Mouse (Mus musculus) olfactory bulb, adult 2 months (tissue): Measurements from ENCODE around the gene Ccdc42. TPM values are rescaled to one million over a fixed set of nuclear protein-coding genes. Genes with fewer than 3 reads are reported as not detected.

Experiments
- H3K27ac ChIP-seq: fragments of 200-500 bp; 2 replicates; pipeline ENCODE4 v1.5.1; 2012; ENCODE audit warnings: low read depth, low read length; ENCODE audit not compliant: insufficient read depth
- H3K4me1 ChIP-seq: fragments of 200-500 bp; 2 replicates; pipeline ENCODE4 v1.6.1; 2012; ENCODE audit warnings: low read length; ENCODE audit not compliant: control insufficient read depth, insufficient read depth
- H3K4me3 ChIP-seq: fragments of 200-500 bp; 2 replicates; pipeline ENCODE4 v1.5.1; 2012; ENCODE audit warnings: mild to moderate bottlenecking, low read depth, low read length, moderate library complexity; ENCODE audit not compliant: insufficient read depth
- CTCF ChIP-seq: fragments of 200-500 bp; IDR thresholded peaks from 2 replicates; pipeline ENCODE4 v1.5.1; 2012; ENCODE audit warnings: low read depth, mild to moderate bottlenecking, low read length, moderate library complexity; ENCODE audit not compliant: insufficient read depth
- POLR2A ChIP-seq: fragments of 200-500 bp; IDR thresholded peaks from 2 replicates; pipeline ENCODE4 v1.6.1; 2012; ENCODE audit warnings: mild to moderate bottlenecking, low read depth, low read length, moderate library complexity; ENCODE audit not compliant: insufficient read depth
- WGBS: fragments of 180-500 bp; shearing (Covaris S2); methylation state at CpG from one replicate; pipeline ENCODE4 v1.1.7; 2018; 5-methylcytosine and 5-hydroxymethylcytosine counted together
- polyA plus RNA-seq: library from polyadenylated mRNA; stranded (reverse); fragments of >200 nt; gene quantifications from 2 replicates; pipeline ENCODE4 v1.2.4, GENCODE M21; 2012; ENCODE audit warnings: low replicate concordance; ENCODE audit not compliant: missing spikeins, insufficient read depth, insufficient read length

Ccdc42 gene
- polyA plus RNA-seq, 1 experiment = not detected

- TF ChIP-seq CTCF (no peak), POLR2A (0 out of 2 replicates have a peak, but pooled peaks have one; percentile 23)
- 11% methylated on average over 37 of the region's 37 CpGs for WGBS
- no peak within 1 kb of the TSS for H3K27ac ChIP-seq
- H3K4me1 ChIP-seq = peaks cover 16% of the 10 kb centered on the region
- no peak within 1 kb of the TSS for H3K4me3 ChIP-seq
These were observed 30.8 kb upstream of the Ccdc42 start, which contains the start of gene Mfsd6l for GRCm38 (mm10) chr11:68555918-68556584. Gene Mfsd6l (plus strand): TSS chr11:68556186.

GRCm38 (mm10) chr11:68559546-68559945, 27.3 kb upstream of the Ccdc42 start:
- WGBS = 70% methylated on average over 1 of the region's 1 CpGs
- Histone ChIP-seq H3K4me1 (peaks cover 16% of the 10 kb centered on the region), H3K27ac (no peak overlapping the region), H3K4me3 (no peak overlapping the region)
- TF ChIP-seq POLR2A (no peak), CTCF (no peak)

GRCm38 (mm10) chr11:68561957-68562950, 24.6 kb upstream of the Ccdc42 start:
- Histone ChIP-seq H3K27ac (no peak overlapping the region), H3K4me3 (no peak overlapping the region), H3K4me1 (peaks cover 6% of the 10 kb centered on the region)
- TF ChIP-seq POLR2A = no peak
- no peak for TF ChIP-seq CTCF
- WGBS = 77% methylated on average over 11 of the region's 11 CpGs

- Histone ChIP-seq H3K4me3 (no peak overlapping the region), H3K4me1 (no peaks in the 10 kb centered on the region), H3K27ac (no peak overlapping the region)
- 86% methylated on average over 13 of the region's 13 CpGs for WGBS
- TF ChIP-seq CTCF (no peak), POLR2A (no peak)
These were observed 22.3 kb upstream of the Ccdc42 start for GRCm38 (mm10) chr11:68564356-68565031.

- no peak for TF ChIP-seq CTCF
- TF ChIP-seq POLR2A = no peak
- H3K4me3 ChIP-seq = no peak overlapping the region
- H3K4me1 ChIP-seq = no peaks in the 10 kb centered on the region
- 92% methylated on average over 3 of the region's 3 CpGs for WGBS
- no peak overlapping the region for H3K27ac ChIP-seq
These were observed 21.8 kb upstream of the Ccdc42 start for GRCm38 (mm10) chr11:68565032-68565429.

- WGBS = 13% methylated on average over 17 of the region's 17 CpGs
- no peak overlapping the region for H3K27ac ChIP-seq
- peak overlapping the region; percentile 47 for H3K4me3 ChIP-seq
- no peaks in the 10 kb centered on the region for H3K4me1 ChIP-seq
- TF ChIP-seq CTCF (0 out of 2 replicates have a peak, but pooled peaks have one; percentile 25), POLR2A (no peak)
These were observed 20.3 kb upstream of the Ccdc42 start for GRCm38 (mm10) chr11:68566447-68567059.

GRCm38 (mm10) chr11:68570861-68571260, 16.0 kb upstream of the Ccdc42 start:
- TF ChIP-seq POLR2A (no peak), CTCF (no peak)
- 91% methylated on average over 5 of the region's 5 CpGs for WGBS
- Histone ChIP-seq H3K4me3 (no peak overlapping the region), H3K27ac (no peak overlapping the region), H3K4me1 (no peaks in the 10 kb centered on the region)

- TF ChIP-seq POLR2A (no peak), CTCF (no peak)
- WGBS = 82% methylated on average over 1 of the region's 1 CpGs
- Histone ChIP-seq H3K4me3 (no peak overlapping the region), H3K4me1 (peaks cover 4% of the 10 kb centered on the region), H3K27ac (no peak overlapping the region)
These were observed 9.7 kb upstream of the Ccdc42 start for GRCm38 (mm10) chr11:68577076-68577475.
